Mouse (Mus musculus) midbrain, embryonic 13.5 days (tissue): ENCODE data around the gene Pnrc2. TPM values are rescaled to one million over a fixed set of nuclear protein-coding genes. Genes with fewer than 3 reads are reported as not detected.

ENCODE experiments used
- ATAC-seq: fragments of 200-750 bp; cut with Nextera tagmentation; 2 replicates; pipeline ENCODE4 v1.8.0; 2017; ENCODE audit warnings: mild to moderate bottlenecking, moderate TSS enrichment, moderate library complexity
- H3K27ac ChIP-seq: fragments of 300-500 bp; sonication (generic); 2 replicates; pipeline ENCODE4 v1.5.1; 2015; ENCODE audit warnings: inconsistent platforms, mild to moderate bottlenecking, moderate library complexity
- H3K27me3 ChIP-seq: fragments of 300-500 bp; sonication (generic); 2 replicates; pipeline ENCODE4 v1.6.1; 2015; ENCODE audit warnings: mild to moderate bottlenecking, inconsistent platforms
- H3K36me3 ChIP-seq: fragments of 300-500 bp; sonication (generic); 2 replicates; pipeline ENCODE4 v1.6.1; 2015; ENCODE audit warnings: mild to moderate bottlenecking, inconsistent platforms
- H3K4me1 ChIP-seq: fragments of 300-500 bp; sonication (generic); replicated peaks from 2 replicates; pipeline ENCODE4 v1.6.1; 2015; ENCODE audit warnings: inconsistent platforms
- H3K4me2 ChIP-seq: fragments of 300-500 bp; sonication (generic); replicated peaks from 2 replicates; pipeline ENCODE4 v1.6.1; 2015; ENCODE audit warnings: moderate library complexity, mild to moderate bottlenecking, inconsistent platforms
- H3K4me3 ChIP-seq: fragments of 300-500 bp; sonication (generic); replicated peaks from 2 replicates; pipeline ENCODE4 v1.5.1; 2015; ENCODE audit warnings: mild to moderate bottlenecking, inconsistent platforms
- H3K9ac ChIP-seq: fragments of 300-500 bp; sonication (generic); replicated peaks from 2 replicates; pipeline ENCODE4 v1.6.1; 2015; ENCODE audit warnings: mild to moderate bottlenecking, inconsistent platforms
- H3K9me3 ChIP-seq: fragments of 300-500 bp; sonication (generic); 2 replicates; pipeline ENCODE4 v1.6.1; 2016; ENCODE audit warnings: mild to moderate bottlenecking, inconsistent platforms
- WGBS: fragments of 180-500 bp; shearing (Covaris S2); methylation state at CpG from one replicate; pipeline ENCODE4 v1.1.7; 2015; 5-methylcytosine and 5-hydroxymethylcytosine counted together
- polyA plus RNA-seq: library from polyadenylated mRNA; unstranded; fragments of >200 nt; fragmentation: Nextera tagmentation; extraction: Ambion mirVana; gene quantifications from 2 replicates; pipeline ENCODE4 v1.2.1, GENCODE M21; 2015

Gene Pnrc2
- polyA plus RNA-seq, 1 experiment from 2014 or later, result 144 TPM

DNA sequence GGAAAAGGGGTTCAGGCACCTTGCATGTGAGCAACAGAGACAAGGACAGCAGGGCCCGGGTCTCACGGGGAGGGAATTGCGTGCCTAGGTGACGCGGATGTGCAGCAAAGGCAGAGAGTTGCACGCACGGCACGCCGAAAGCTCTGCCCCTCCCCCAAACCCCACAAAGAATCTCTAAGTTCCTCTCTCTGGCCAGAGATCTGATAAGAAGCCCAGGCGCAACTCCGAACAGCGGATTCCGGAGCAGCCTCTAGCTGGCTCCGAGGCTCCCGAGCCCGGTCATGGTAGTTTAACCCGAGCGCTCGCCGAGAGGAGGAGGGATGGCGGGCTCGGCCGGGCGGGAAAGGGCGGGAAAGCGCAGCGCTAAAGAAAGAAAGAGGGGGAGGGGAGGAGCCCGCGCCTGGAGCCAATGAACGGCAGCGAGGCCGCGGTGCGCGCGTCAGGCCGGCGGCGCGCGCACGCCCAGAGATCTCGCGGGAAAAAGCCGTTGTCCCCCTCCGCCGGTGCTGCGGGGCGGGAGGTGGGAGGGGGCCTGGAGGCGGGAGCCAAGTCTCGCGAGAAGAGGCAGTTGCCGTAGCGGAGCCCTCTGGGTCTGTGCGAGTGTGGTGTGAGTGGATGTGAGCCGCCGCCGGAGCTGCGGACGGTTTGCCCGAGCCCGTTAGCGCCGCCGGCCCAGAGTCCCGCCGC is 18.0 kb downstream of the Pnrc2 start, which contains the start of gene Srsf10:
Gene Srsf10, plus strand, starts transcription at position 212 of the 687 bp plus-strand sequence.
- Histone ChIP-seq H3K4me3 (peak within 1 kb of the TSS; percentile 95), H3K27ac (peak within 1 kb of the TSS; percentile 99), H3K9me3 (no peaks in the 10 kb centered on the region), H3K4me2 (peak within 1 kb of the TSS; percentile 80), H3K4me1 (peaks cover 53% of the 10 kb centered on the region), H3K9ac (peak within 1 kb of the TSS; percentile 97), H3K27me3 (no peaks in the 10 kb centered on the region), H3K36me3 (no peaks in the 10 kb centered on the region)
- 2% methylated on average over 61 of the region's 67 CpGs for WGBS
- ATAC-seq, result peak; percentile 97

DNA sequence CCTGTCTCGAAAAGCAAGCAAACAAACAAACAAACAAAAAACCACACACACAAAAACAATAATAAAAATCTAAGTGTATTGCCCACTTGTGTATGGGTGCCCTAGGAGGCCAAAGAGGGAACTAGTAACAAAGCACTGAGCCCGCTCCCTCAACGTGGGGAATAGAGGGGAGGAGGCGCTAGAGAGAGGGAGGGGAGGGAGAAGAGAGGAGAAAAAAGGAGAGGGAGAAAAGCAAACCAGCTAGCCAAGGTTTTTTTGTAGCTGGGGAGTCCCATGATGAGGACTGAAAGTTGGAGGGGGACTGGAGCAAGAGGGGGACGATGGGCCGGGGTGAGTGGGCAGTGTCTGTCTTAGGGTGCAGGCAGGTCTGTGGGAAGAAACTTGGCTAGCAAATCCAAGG is 18.6 kb downstream of the Pnrc2 start:
- ATAC-seq, result peak; percentile 25
- Histone ChIP-seq H3K9ac (peak overlapping the region; percentile 82), H3K36me3 (no peaks in the 10 kb centered on the region), H3K27me3 (no peaks in the 10 kb centered on the region), H3K27ac (peak overlapping the region; percentile 99), H3K4me3 (peak overlapping the region; percentile 95), H3K9me3 (no peaks in the 10 kb centered on the region), H3K4me2 (peak overlapping the region; percentile 78), H3K4me1 (peaks cover 54% of the 10 kb centered on the region)
- 5% methylated on average over 6 of the region's 6 CpGs for WGBS

DNA sequence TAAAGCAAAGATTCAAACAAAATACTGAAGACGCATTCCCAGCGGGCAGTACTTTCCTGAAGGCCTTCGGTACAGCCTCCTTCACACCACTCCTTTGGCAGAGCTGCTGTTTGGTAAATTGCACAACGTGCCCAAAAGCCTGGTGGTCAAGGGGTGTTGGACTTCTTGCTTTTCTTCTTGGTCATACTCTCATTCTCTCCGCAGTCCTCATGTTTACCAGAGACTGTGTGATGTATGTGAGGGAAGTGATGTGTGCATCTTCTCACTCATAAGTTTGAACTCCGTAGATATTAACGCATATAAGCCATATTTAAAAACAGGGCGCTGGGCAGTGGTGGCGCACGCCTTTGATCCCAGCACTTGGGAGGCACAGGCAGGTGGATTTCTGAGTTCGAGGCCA is 19.0 kb downstream of the Pnrc2 start:
- H3K27ac ChIP-seq, result peak overlapping the region; percentile 99
- no peaks in the 10 kb centered on the region for H3K36me3 ChIP-seq
- 67% methylated on average over 11 of the region's 11 CpGs for WGBS
- peak overlapping the region; percentile 82 for H3K9ac ChIP-seq
- peaks cover 51% of the 10 kb centered on the region for H3K4me1 ChIP-seq
- no peak for ATAC-seq
- H3K4me3 ChIP-seq, result peak overlapping the region; percentile 95; the same call in 1 of the 2 replicates
- peak overlapping the region; percentile 78 for H3K4me2 ChIP-seq
- no peaks in the 10 kb centered on the region for H3K27me3 ChIP-seq
- H3K9me3 ChIP-seq, result no peaks in the 10 kb centered on the region

DNA sequence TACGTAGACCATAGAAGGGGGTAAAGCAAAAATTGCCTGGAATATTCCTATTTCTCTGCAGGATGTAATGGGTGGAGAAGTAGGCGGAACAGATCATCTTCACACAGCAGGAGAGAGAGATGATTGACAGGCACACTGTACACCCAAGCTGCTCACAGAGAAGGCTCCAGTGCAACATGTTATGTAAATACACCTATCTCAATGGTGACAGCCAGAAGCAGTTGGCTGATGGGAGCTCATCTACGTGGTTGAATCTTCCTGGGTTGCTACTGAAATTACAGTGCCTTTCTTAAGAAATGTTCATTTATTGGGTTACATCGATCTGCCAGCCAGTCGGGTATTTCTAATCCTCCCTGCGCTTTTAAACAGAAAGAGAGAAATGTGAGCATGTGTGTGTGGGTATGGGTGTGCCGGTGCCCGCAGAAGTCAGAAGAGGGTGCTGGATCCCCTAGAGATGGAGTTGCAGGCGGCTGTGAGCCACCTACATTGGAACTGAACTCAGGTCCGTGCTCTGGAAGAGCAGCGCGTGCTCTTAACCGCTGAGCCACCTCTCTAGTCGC is 19.6 kb downstream of the Pnrc2 start:
- no peaks in the 10 kb centered on the region for H3K27me3 ChIP-seq
- H3K9me3 ChIP-seq, result no peaks in the 10 kb centered on the region
- no peak overlapping the region for H3K4me3 ChIP-seq
- H3K4me1 ChIP-seq, result peaks cover 46% of the 10 kb centered on the region
- no peak overlapping the region for H3K4me2 ChIP-seq
- WGBS, result 92% methylated on average over 14 of the region's 14 CpGs
- peak overlapping the region; percentile 99; the same call in 1 of the 2 replicates for H3K27ac ChIP-seq
- no peak for ATAC-seq
- H3K9ac ChIP-seq, result peak overlapping the region; percentile 46; the same call in 1 of the 2 replicates
- H3K36me3 ChIP-seq, result no peaks in the 10 kb centered on the region

DNA sequence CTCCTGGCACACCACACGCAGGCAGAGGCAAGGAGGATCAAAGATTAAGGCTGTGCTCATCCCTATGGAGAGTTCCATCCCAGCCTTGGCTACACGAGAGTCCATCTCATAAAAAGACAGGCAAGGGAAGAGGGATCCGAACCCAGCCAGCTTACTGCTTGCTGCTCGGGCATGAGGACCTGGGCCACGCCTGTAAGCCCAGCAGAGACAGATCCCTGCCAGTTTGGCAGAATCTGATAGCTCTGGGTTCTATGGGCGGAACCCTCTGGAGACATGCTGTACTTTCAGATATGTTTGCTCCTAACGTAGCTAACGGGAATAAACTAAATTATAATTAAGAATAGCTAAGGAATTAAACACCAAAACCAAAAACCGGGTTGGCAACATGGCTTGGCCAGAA is 21.7 kb downstream of the Pnrc2 start:
- no peak for ATAC-seq
- H3K4me1 ChIP-seq, result peaks cover 29% of the 10 kb centered on the region
- H3K27me3 ChIP-seq, result no peaks in the 10 kb centered on the region
- 88% methylated on average over 9 of the region's 9 CpGs for WGBS
- H3K9me3 ChIP-seq, result no peaks in the 10 kb centered on the region
- H3K36me3 ChIP-seq, result no peaks in the 10 kb centered on the region
- H3K4me3 ChIP-seq, result no peak overlapping the region
- no peak overlapping the region for H3K9ac ChIP-seq
- no peak overlapping the region for H3K27ac ChIP-seq
- H3K4me2 ChIP-seq, result no peak overlapping the region

DNA sequence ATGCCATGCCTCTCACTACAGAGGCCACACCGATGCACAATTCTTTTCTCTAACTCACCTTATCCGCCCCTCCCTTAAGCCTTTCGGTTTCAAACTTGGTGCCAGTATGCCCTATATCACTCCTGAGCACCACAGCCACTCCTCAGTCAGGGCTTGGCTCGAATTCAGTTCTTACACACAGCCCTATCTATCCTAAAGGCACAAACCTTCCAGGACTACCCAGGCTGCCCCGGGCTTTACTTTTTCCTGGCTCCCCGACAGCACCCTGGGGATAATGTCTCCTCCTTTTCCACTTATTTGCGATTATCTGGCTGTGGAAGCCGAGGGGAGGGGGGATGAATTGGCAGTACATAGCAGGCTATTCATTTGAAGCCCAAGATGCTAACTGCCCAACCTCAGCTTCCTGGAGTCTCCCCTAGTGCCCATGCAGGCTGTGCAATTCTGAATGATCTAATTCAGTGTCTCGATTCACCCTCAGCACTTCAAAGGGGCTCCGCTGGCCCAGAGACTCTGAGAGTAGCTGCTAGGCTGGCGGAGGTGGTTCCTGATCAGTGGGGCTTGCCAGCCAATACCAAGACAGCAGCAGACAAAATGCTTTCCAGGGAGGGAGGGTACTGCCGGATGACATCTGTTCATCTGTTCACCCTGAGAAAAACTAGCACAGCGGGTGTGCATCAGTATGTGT is 23.1 kb downstream of the Pnrc2 start:
- Histone ChIP-seq H3K9me3 (no peaks in the 10 kb centered on the region), H3K27me3 (no peaks in the 10 kb centered on the region), H3K4me1 (peaks cover 29% of the 10 kb centered on the region), H3K27ac (peak overlapping the region; percentile 73), H3K36me3 (no peaks in the 10 kb centered on the region), H3K9ac (peak overlapping the region; percentile 49), H3K4me3 (0 out of 2 replicates have a peak overlapping the region, but pooled peaks have one; percentile 2), H3K4me2 (peak overlapping the region; percentile 30)
- 27% methylated on average over 13 of the region's 13 CpGs for WGBS
- ATAC-seq, result peak; percentile 56

DNA sequence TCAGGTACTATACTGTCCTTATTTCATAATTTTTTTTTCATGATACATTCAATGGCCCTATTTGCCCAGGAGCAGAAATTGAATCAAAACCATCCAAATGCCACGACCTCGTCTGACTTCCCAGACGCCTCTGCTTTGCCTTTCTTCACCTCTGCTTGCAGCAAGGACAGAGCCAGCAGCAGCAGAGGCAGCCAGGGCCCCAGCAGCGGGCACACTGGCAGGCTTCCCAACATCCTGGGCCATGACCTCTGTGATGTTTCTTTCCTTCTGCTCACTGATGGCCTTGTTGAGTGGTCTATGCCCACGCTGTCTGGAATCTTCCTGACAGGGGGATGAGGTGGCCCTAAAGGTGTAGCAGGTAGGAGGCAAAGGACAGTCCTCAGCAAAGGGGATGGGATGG is 26.1 kb downstream of the Pnrc2 start:
- Histone ChIP-seq H3K9ac (no peak overlapping the region), H3K9me3 (no peaks in the 10 kb centered on the region), H3K4me2 (no peak overlapping the region), H3K27ac (no peak overlapping the region), H3K36me3 (no peaks in the 10 kb centered on the region), H3K4me3 (no peak overlapping the region), H3K4me1 (peaks cover 13% of the 10 kb centered on the region), H3K27me3 (no peaks in the 10 kb centered on the region)
- ATAC-seq, result no peak
- 68% methylated on average over 5 of the region's 5 CpGs for WGBS

DNA sequence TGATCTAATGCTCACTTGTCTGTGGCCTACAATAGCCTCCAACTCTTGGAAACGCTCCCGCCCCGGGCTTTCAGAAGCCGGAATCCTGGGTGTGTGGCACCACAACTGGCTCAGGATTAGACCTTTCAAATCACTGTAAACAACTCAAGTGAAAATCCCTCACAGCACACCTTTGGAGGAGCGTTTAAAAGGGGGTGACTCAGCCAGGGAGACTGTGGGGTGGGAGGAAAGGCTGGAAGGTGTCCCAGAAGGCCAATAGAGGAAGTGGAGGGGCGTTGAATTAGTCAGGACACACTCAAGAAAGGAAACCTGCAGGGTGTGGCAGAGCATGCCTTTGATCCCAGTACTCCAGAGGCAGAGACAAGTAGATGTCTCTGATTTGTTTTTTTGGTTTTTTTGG is 29.2 kb downstream of the Pnrc2 start:
- no peak overlapping the region for H3K4me3 ChIP-seq
- H3K9me3 ChIP-seq, result no peaks in the 10 kb centered on the region
- WGBS, result 83% methylated on average over 6 of the region's 6 CpGs
- H3K36me3 ChIP-seq, result no peaks in the 10 kb centered on the region
- H3K9ac ChIP-seq, result no peak overlapping the region
- H3K27me3 ChIP-seq, result no peaks in the 10 kb centered on the region
- ATAC-seq, result no peak
- no peak overlapping the region for H3K4me2 ChIP-seq
- H3K27ac ChIP-seq, result no peak overlapping the region
- no peaks in the 10 kb centered on the region for H3K4me1 ChIP-seq

DNA sequence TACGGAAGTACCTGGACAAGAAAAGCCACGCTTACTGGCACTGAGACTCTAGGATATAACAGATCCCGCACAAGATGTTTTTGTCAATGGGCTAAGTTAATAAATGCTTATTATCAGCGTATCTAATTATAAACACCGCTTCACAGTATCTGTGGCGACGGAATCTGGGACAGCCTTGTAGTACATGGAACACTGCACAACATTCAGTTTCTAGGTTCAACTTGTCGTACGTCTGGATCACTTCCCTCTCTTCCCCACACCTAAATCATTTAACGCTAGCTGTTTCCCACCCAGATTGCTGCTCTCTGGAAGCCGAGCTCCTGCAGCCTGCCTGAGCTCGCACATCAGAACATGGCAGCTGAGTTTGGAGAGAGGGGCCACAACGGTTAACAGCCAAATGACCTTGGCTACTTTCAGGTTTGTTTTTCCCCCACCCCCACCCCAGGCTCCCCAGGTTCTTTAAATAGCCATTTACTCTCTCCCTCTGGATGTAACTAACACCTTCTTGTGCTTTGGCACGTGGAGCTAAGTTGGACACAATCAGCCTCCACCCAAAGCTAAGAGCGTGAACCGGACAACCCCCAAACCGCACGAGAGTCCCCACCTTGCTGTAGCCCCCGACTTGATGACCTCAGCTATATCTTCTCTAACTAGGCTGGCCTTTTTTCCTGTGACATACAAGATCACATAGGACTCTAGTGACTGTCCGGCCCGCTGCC is 34.2 kb downstream of the Pnrc2 start:
- Histone ChIP-seq H3K27me3 (no peaks in the 10 kb centered on the region), H3K36me3 (no peaks in the 10 kb centered on the region), H3K4me1 (no peaks in the 10 kb centered on the region), H3K4me2 (no peak overlapping the region), H3K9me3 (no peaks in the 10 kb centered on the region), H3K9ac (no peak overlapping the region), H3K27ac (no peak overlapping the region), H3K4me3 (no peak overlapping the region)
- WGBS, result 92% methylated on average over 21 of the region's 21 CpGs
- ATAC-seq, result no peak

DNA sequence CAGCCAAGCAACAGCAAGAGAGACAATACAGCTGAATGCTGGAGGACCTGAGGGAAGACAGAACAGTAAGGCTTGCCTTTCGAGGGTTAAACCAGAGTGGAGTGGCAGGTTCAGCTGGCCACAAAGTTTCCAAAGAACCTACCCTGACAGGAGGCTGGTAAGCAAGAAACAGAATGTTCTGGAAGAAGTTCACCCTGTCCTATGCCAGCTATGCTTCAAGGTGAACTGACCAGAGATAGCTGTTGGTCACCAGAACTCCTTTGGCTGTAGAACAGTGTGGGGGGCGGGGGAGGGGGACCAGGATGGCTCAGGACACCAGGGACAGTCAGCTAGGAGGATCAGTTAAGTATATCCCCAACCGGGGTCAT is 34.7 kb downstream of the Pnrc2 start:
- Histone ChIP-seq H3K9me3 (no peaks in the 10 kb centered on the region), H3K27ac (no peak overlapping the region), H3K36me3 (no peaks in the 10 kb centered on the region), H3K4me1 (peaks cover 5% of the 10 kb centered on the region), H3K9ac (no peak overlapping the region), H3K27me3 (no peaks in the 10 kb centered on the region), H3K4me2 (no peak overlapping the region), H3K4me3 (no peak overlapping the region)
- WGBS, result 73% methylated on average over 3 of the region's 3 CpGs
- no peak for ATAC-seq

DNA sequence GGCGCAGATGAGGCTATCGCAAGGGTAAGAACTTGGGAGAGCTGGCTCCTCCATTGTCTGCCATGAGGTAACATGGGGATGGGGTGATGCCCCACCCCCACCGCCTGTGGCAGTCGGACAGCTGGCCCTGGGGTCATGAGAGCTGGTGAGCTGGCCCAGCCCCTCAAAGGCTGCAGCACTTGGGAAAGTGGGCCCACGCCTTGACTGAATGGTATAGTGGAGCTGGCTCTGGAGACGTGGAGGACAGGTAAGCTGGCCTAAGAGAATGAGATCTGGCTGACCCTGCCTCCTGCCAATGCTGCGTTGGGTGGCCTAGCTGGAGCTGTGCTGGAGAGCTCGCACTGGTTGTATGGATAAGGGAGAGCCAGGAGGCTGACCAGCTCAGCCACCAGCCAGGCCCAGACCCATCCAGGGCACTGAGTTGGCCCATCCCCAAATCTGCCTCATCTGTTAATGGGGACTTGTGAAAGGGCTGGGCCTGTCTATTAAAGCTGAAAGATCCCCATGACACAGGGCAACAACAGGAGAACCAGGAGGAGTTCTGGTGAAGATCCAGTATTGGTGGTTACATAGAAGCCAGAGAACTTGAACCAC is 39.4 kb downstream of the Pnrc2 start:
- ATAC-seq, result peak; percentile 48
- H3K4me1 ChIP-seq, result peaks cover 20% of the 10 kb centered on the region
- H3K36me3 ChIP-seq, result no peaks in the 10 kb centered on the region
- H3K9me3 ChIP-seq, result no peaks in the 10 kb centered on the region
- no peaks in the 10 kb centered on the region for H3K27me3 ChIP-seq
- peak overlapping the region; percentile 16 for H3K4me2 ChIP-seq
- H3K9ac ChIP-seq, result no peak overlapping the region
- peak overlapping the region; percentile 86 for H3K27ac ChIP-seq
- H3K4me3 ChIP-seq, result no peak overlapping the region
- 81% methylated on average over 8 of the region's 8 CpGs for WGBS
